Mouse (Mus musculus) bone marrow, adult 2 months (tissue): ENCODE measurements around the gene Dnal1. TPM values are rescaled to one million over a fixed set of nuclear protein-coding genes. Genes with fewer than 3 reads are reported as not detected.

Experiments
- H3K27ac ChIP-seq: fragments of 200-500 bp; 2 replicates; pipeline ENCODE4 v1.5.1; 2012; ENCODE audit warnings: low read depth, mild to moderate bottlenecking, control low read depth, inconsistent platforms, low read length; ENCODE audit not compliant: control insufficient read depth, poor library complexity, insufficient read depth
- H3K4me1 ChIP-seq: fragments of 200-500 bp; 2 replicates; pipeline ENCODE4 v1.6.1; 2011; ENCODE audit warnings: low read length; ENCODE audit not compliant: control insufficient read depth, insufficient read depth
- H3K4me3 ChIP-seq: fragments of 200-500 bp; replicated peaks from 2 replicates; pipeline ENCODE3; 2011; ENCODE audit warnings: mild to moderate bottlenecking, low read depth, low read length, control low read depth; ENCODE audit not compliant: control insufficient read depth
- CTCF ChIP-seq: fragments of 200-500 bp; IDR thresholded peaks from 2 replicates; pipeline ENCODE4 v1.5.1; 2011; ENCODE audit warnings: low read length, control low read depth; ENCODE audit not compliant: control insufficient read depth, insufficient read depth
- POLR2A ChIP-seq: fragments of 200-500 bp; IDR thresholded peaks from 2 replicates; pipeline ENCODE4 v1.6.1; 2011; ENCODE audit warnings: low read depth, mild to moderate bottlenecking, control low read depth, low read length, borderline replicate concordance; ENCODE audit not compliant: control insufficient read depth
- WGBS: fragments of 180-500 bp; shearing (Covaris S2); methylation state at CpG from one replicate; pipeline ENCODE4 v1.1.7; 2018; 5-methylcytosine and 5-hydroxymethylcytosine counted together
- polyA plus RNA-seq: library from polyadenylated mRNA; stranded (reverse); fragments of >200 nt; gene quantifications from 2 replicates; pipeline ENCODE4 v1.2.4, GENCODE M21; 2011; ENCODE audit warnings: low replicate concordance; ENCODE audit not compliant: missing spikeins, insufficient read depth, insufficient read length

The Dnal1 gene
- polyA plus RNA-seq, 1 experiment, result 0.60 TPM

DNA sequence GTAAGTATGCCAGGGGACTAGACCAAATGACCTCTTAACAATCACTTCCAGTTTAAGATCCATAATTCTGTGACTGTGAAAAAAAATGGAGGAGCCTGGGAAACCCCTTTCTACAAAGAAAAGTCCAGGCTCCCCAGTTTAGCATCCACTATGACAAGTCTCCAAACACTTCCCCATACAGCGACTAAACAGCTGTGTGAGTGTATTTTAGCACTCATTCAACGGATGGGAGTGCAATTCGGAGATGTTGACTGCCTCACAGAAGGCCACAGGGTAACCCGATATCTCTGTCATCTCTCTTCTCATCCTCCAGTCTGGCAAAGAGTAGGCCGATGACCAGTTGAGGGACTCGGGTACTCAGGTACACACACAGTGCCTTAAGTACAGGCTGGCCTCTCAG, 81.0 kb downstream of the Dnal1 start:
- no peak for TF ChIP-seq POLR2A
- TF ChIP-seq CTCF, result no peak
- WGBS, result 30% methylated on average over 6 of the region's 6 CpGs
- no peak overlapping the region for H3K27ac ChIP-seq
- H3K4me3 ChIP-seq, result no peak overlapping the region
- H3K4me1 ChIP-seq, result peaks cover 8% of the 10 kb centered on the region

Other genes starting within 250 kb of the Dnal1 start
- gene Numb, start 192.4 kb upstream of the Dnal1 start, polyA plus RNA-seq, result 6.0 and 15.1 TPM in 2 replicates
- 7.0 and 15.2 TPM in 2 replicates for gene Riox1, start 163.8 kb upstream of the Dnal1 start, polyA plus RNA-seq
- gene Heatr4, start 129.5 kb upstream of the Dnal1 start, polyA plus RNA-seq, result not detected in 2 replicates
- gene Acot2, start 126.5 kb upstream of the Dnal1 start, polyA plus RNA-seq, result 1.2 and 3.5 TPM in 2 replicates
- gene Acot1, start 104.9 kb upstream of the Dnal1 start, polyA plus RNA-seq, result 4.9 and 15.5 TPM in 2 replicates
- gene Acot4, start 76.0 kb upstream of the Dnal1 start, polyA plus RNA-seq, result 0.32 and 2.4 TPM in 2 replicates
- not detected in 2 replicates for gene Gm49366, start 75.4 kb upstream of the Dnal1 start, polyA plus RNA-seq
- gene Acot3, start 62.2 kb upstream of the Dnal1 start, polyA plus RNA-seq, result not detected in 2 replicates
- gene Acot5, start 45.0 kb upstream of the Dnal1 start, polyA plus RNA-seq, result not detected in 2 replicates
- 0.62 and 0.75 TPM in 2 replicates for gene Acot6, start 13.7 kb upstream of the Dnal1 start, polyA plus RNA-seq
- 1.8 and 2.8 TPM in 2 replicates for gene Pnma1, start 34.1 kb downstream of the Dnal1 start, polyA plus RNA-seq
- 12.5 and 20.0 TPM in 2 replicates for gene Elmsan1, start 104.5 kb downstream of the Dnal1 start, polyA plus RNA-seq
- gene Ptgr2, start 170.9 kb downstream of the Dnal1 start, polyA plus RNA-seq, result 17.8 and 25.3 TPM in 2 replicates
- gene Zfp410, start 202.5 kb downstream of the Dnal1 start, polyA plus RNA-seq, result 29.1 and 31.8 TPM in 2 replicates
- gene Coq6, start 247.3 kb downstream of the Dnal1 start, polyA plus RNA-seq, result 9.8 and 26.6 TPM in 2 replicates
- 1.5 and 2.0 TPM in 2 replicates for gene Fam161b, start 247.5 kb downstream of the Dnal1 start, polyA plus RNA-seq